Mouse (Mus musculus) urinary bladder, postnatal 10 days (tissue): ENCODE data around the gene Myct1.

Experiments used
- DNase-seq: peaks from one replicate; pipeline ENCODE4 v3.0.0; 2022; ENCODE audit warnings: low spot score

The Myct1 gene

GRCm38 (mm10) chr10:5615186-5616040 is 21.8 kb downstream of the Myct1 start:
- no peak for DNase-seq

- DNase-seq = no peak
These were observed 32.7 kb downstream of the Myct1 start for GRCm38 (mm10) chr10:5626268-5626667.

GRCm38 (mm10) chr10:5633672-5634200 is 40.2 kb downstream of the Myct1 start:
- no peak for DNase-seq

GRCm38 (mm10) chr10:5634336-5634735 is 40.8 kb downstream of the Myct1 start:
- no peak for DNase-seq

- no peak for DNase-seq
These were observed 43.7 kb downstream of the Myct1 start for GRCm38 (mm10) chr10:5637322-5637721.

GRCm38 (mm10) chr10:5639112-5639511 is 45.5 kb downstream of the Myct1 start, which contains the start of gene Vip:
Vip (plus strand) TSS chr10:5639218.
- DNase-seq = no peak
